Mouse (Mus musculus): Measurements from ENCODE around the gene Tshz2. TPM values are rescaled to one million over a fixed set of nuclear protein-coding genes. Genes with fewer than 3 reads are reported as not detected.

Gene Tshz2
- total and polyA plus RNA-seq, 3 experiments, result 16.3 to 50.9 (median 50.7) TPM

- no peak for DNase-seq
These were observed 307.7 kb downstream of the Tshz2 start for GRCm38 (mm10) chr2:169940297-169941142.

- no peak for DNase-seq
These were observed 310.9 kb downstream of the Tshz2 start for GRCm38 (mm10) chr2:169943727-169944126.

- no peak for DNase-seq
These were observed 315.3 kb downstream of the Tshz2 start for GRCm38 (mm10) chr2:169948139-169948538.

GRCm38 (mm10) chr2:169951041-169951440, 318.2 kb downstream of the Tshz2 start:
- no peak for DNase-seq

GRCm38 (mm10) chr2:169952981-169953380, 320.2 kb downstream of the Tshz2 start:
- DNase-seq, result no peak

- no peak for DNase-seq
These were observed 326.1 kb downstream of the Tshz2 start for GRCm38 (mm10) chr2:169958736-169959573.

- DNase-seq, result no peak
These were observed 328.8 kb downstream of the Tshz2 start for GRCm38 (mm10) chr2:169961463-169962230.

- no peak for DNase-seq
These were observed 329.4 kb downstream of the Tshz2 start for GRCm38 (mm10) chr2:169962231-169962600.

- peak; percentile 30 for DNase-seq
These were observed 330.0 kb downstream of the Tshz2 start for GRCm38 (mm10) chr2:169962776-169963175.

GRCm38 (mm10) chr2:169970481-169970880, 337.7 kb downstream of the Tshz2 start:
- no peak for DNase-seq

- DNase-seq, result no peak
These were observed 350.1 kb downstream of the Tshz2 start for GRCm38 (mm10) chr2:169982925-169983324.

- no peak for DNase-seq
These were observed 354.4 kb downstream of the Tshz2 start for GRCm38 (mm10) chr2:169987186-169987585.

- DNase-seq, result no peak
These were observed 356.4 kb downstream of the Tshz2 start for GRCm38 (mm10) chr2:169989186-169989585.

- no peak for DNase-seq
These were observed 358.2 kb downstream of the Tshz2 start for GRCm38 (mm10) chr2:169990991-169991390.

- peak; percentile 13 for DNase-seq
These were observed 363.2 kb downstream of the Tshz2 start for GRCm38 (mm10) chr2:169995987-169996386.

GRCm38 (mm10) chr2:169996501-169997237, 363.9 kb downstream of the Tshz2 start:
- DNase-seq, result peak; percentile 20

- DNase-seq, result no peak
These were observed 364.6 kb downstream of the Tshz2 start for GRCm38 (mm10) chr2:169997276-169998049.

GRCm38 (mm10) chr2:169998878-169999337, 366.1 kb downstream of the Tshz2 start:
- no peak for DNase-seq

GRCm38 (mm10) chr2:170002594-170003504, 370.0 kb downstream of the Tshz2 start:
- peak; percentile 12 for DNase-seq

Data from adrenal gland, adult 2 months (tissue).